8 mouse cellular contexts compared by ENCODE assay signal in the genomic region with DNA sequence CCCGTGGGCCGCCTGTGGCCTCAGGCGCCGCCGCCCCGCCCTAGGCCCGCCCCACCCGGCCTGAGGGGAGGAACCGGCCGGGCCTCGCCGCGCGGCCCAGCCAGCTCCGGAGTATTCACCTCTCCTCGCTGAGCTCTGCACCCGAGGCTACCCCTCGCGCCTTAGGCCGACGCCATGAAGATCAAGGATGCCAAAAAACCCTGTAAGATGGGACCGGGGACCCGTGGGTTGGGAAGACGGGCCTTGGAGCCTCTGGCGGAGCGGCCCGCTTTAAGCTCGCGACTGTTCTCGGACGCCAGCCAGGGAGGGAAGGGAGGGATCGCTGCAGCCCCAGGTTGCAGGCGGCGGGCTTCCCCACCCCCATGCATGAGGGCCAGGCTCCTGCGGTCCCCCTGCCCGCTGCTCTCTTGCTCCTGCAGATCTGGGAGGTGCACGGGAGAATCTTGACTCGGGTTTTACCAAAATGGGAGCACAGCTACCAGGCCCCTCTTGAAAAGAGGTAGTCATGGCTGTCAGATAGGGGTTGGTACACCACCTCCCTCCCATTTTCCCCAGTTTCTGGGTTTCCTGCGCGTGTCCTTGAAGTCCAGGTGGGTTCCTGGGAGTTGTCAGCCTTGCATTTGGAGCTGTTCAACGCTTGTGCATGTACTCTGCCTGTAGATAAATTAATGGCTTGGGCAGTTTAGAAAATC. TPM values are rescaled to one million over a fixed set of nuclear protein-coding genes. Genes with fewer than 3 reads are reported as not detected.
DNase-seq lines count a peak whose midpoint lies in the region; ATAC-seq and TF ChIP-seq lines count a peak whose summit lies in the region.

No protein-coding gene starts in this region.

- WGBS in kidney, adult 2 months: under 1% methylated on average over 38 of the region's 41 CpGs
- WGBS in forebrain, embryonic 14.5 days: 0% methylated on average over 29 of the region's 41 CpGs

- peak; percentile 86 for ATAC-seq in forebrain, embryonic 14.5 days

- peak overlapping the region; percentile 99 for H3K4me3 ChIP-seq in kidney, adult 2 months (ENCODE audit: insufficient read depth, low read depth, low read length)
- peak overlapping the region; percentile 89 for H3K4me3 ChIP-seq in forebrain, embryonic 14.5 days (ENCODE audit: low read depth, low read length)

- intact Hi-C loops in heart, postnatal 10 days (cut with DNase I): loop anchor here (5.0 kb wide), 1 partner anchor 62 kb away; a partner anchor contains a TSS

- no peak for DNase-seq in kidney, adult 2 months
- no peak for DNase-seq in kidney, postnatal 14 days
- peak; percentile 22 for DNase-seq in c-Kit-positive CD71-negative TER-119-negative erythroid progenitor cells, embryonic 14.5 days (ENCODE audit: low read depth)
- DNase-seq in forebrain, embryonic 14.5 days (ENCODE audit: low spot score): peak; percentile 75
- DNase-seq in heart, postnatal 10 days: peak; percentile 88 to 89
- peak; percentile 63 for DNase-seq in layer of hippocampus, adult 9-11 months
- peak; percentile 68 for DNase-seq in lung, postnatal 25 days (ENCODE audit: low spot score)
- peak; percentile 75 for DNase-seq in right cerebral cortex, postnatal 4 days

- peaks cover 9% of the 10 kb centered on the region; the same call in 1 of the 2 replicates for H3K4me1 ChIP-seq in kidney, adult 2 months (ENCODE audit: control insufficient read depth, insufficient read depth, low read length)
- peaks cover 12% of the 10 kb centered on the region for H3K4me1 ChIP-seq in forebrain, embryonic 14.5 days (ENCODE audit: control insufficient read depth, insufficient read depth, low read length)

- H3K9me3 ChIP-seq in forebrain, embryonic 14.5 days (replicated peaks; ENCODE audit: control insufficient read depth, low read length): no peaks in the 10 kb centered on the region

- peak overlapping the region; percentile 94 for H3K27ac ChIP-seq in kidney, adult 2 months (ENCODE audit: insufficient read depth, low read depth, low read length)
- peak overlapping the region; percentile 94 for H3K27ac ChIP-seq in forebrain, embryonic 14.5 days (ENCODE audit: low read depth, low read length)

- no peaks in the 10 kb centered on the region for H3K36me3 ChIP-seq in kidney, adult 2 months (ENCODE audit: control insufficient read depth, insufficient read depth, low read length)
- H3K36me3 ChIP-seq in forebrain, embryonic 14.5 days (ENCODE audit: control insufficient read depth, insufficient read depth, low read length): peaks cover 4% of the 10 kb centered on the region; the same call in 1 of the 2 replicates

- peak; percentile 42 for TF ChIP-seq POLR2A in kidney, adult 2 months (IDR thresholded peaks at IDR 0.05; ENCODE audit: low read depth, low read length)

- TF ChIP-seq CTCF in kidney, adult 2 months (conservative IDR thresholded peaks at IDR 0.05; ENCODE audit: insufficient read depth, insufficient read length, low read depth, low read length): no peak

- peak overlapping the region; percentile 99 for H3K9ac ChIP-seq in forebrain, embryonic 14.5 days (ENCODE audit: low read length)

- H3K4me2 ChIP-seq in forebrain, embryonic 14.5 days (ENCODE audit: low read length): peak overlapping the region; percentile 66

- H3K27me3 ChIP-seq in kidney, adult 2 months (replicated peaks; ENCODE audit: control insufficient read depth, insufficient read depth, low read length): no peaks in the 10 kb centered on the region
- no peaks in the 10 kb centered on the region for H3K27me3 ChIP-seq in forebrain, embryonic 14.5 days (replicated peaks; ENCODE audit: control insufficient read depth, insufficient read depth, low read length)

RNA-seq across cellular contexts. Expression of a gene that starts 0.6 kb away (rescaled TPM):
- 8.0 and 10.4 TPM in 2 replicates for polyA plus RNA-seq in kidney, adult 2 months (2012; rRNA removed)
- 25.0 and 31.1 TPM in 2 replicates for polyA plus RNA-seq in forebrain, embryonic 14.5 days (2014; fragmentation: Nextera tagmentation; extraction: Ambion mirVana)
- 10 to 100 TPM; 29.3 to 31.3 TPM for total RNA-seq in heart, postnatal 10 days (2021)

RNA-seq across cellular contexts. Expression of a gene that starts 28.8 kb away (rescaled TPM):
- 0.05 TPM in 1 of 2 replicates, not detected in the other for polyA plus RNA-seq in kidney, adult 2 months (2012; rRNA removed)
- polyA plus RNA-seq in forebrain, embryonic 14.5 days (2014; fragmentation: Nextera tagmentation; extraction: Ambion mirVana): 6.7 and 12.4 TPM in 2 replicates
- total RNA-seq in heart, postnatal 10 days (2021): not detected

Comparison
In these comparisons a context has a peak if more than half of its experiments do, and no peak if none do; other contexts are left out.
1. DNase-seq: peak in c-Kit-positive CD71-negative TER-119-negative erythroid progenitor cells, embryonic 14.5 days (single experiment), forebrain, embryonic 14.5 days (single experiment), heart, postnatal 10 days (2 of 2), layer of hippocampus, adult 9-11 months (single experiment), lung, postnatal 25 days (single experiment) and right cerebral cortex, postnatal 4 days (single experiment); none in kidney, adult 2 months (single experiment) and kidney, postnatal 14 days (single experiment).